Mouse (Mus musculus) liver, postnatal 0 days (tissue): ENCODE measurements around the gene Nav2.

Source experiments
- CTCF ChIP-seq: sonication (generic); IDR thresholded peaks from 2 replicates; pipeline ENCODE4 v1.5.1; 2016; ENCODE audit warnings: antibody characterized with exemption, low read depth
- EP300 ChIP-seq: IDR thresholded peaks from 2 replicates; pipeline ENCODE4 v1.6.1; 2016; ENCODE audit warnings: antibody characterized with exemption, low read depth, mild to moderate bottlenecking

DNA sequence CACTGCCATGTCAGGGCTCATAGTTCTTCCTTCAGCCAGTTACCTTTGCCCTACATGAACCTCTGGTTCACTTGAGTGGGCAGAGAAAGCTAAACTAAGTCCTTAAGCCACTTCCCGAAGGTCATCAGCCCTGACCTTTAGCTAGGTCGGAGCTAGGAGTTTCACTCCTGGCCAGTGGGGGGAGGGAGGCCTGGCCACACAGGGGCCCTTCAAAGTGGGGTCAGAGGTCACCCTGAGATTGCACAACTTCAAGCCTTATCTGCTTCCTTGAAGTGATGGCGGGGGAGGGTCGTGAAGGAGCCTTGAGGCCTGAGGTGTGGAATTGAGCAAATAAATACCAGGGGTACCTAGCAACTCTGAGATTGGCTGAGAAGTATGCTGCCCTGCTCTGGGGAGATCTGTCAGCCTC is 389.9 kb downstream of the Nav2 start:
- TF ChIP-seq CTCF (no peak), EP300 (no peak)
